Mouse (Mus musculus) MEL (cell line): ENCODE measurements around the gene Gm43720. TPM values are rescaled to one million over a fixed set of nuclear protein-coding genes. Genes with fewer than 3 reads are reported as not detected.

Experiments used
- DNase-seq: peaks from one replicate; pipeline ENCODE4 v3.0.0; 2011; ENCODE audit warnings: low read depth, low spot score
- H3K27ac ChIP-seq: 2 replicates; pipeline ENCODE4 v1.5.1; 2012; ENCODE audit warnings: low read depth, mild to moderate bottlenecking, control low read depth, low read length, moderate library complexity; ENCODE audit not compliant: control insufficient read depth
- H3K27me3 ChIP-seq, 2 experiments: fragments of 150-350 bp in 1 of 2; sonication (generic) in 1 of 2; 2 replicates each; pipeline ENCODE4 v1.6.1; 2012; ENCODE audit warnings: low read length in 2 of 2, mild to moderate bottlenecking in 2 of 2, improper control_type of control experiment in 1 of 2, moderate library complexity in 1 of 2; ENCODE audit not compliant: insufficient read depth in 2 of 2, control insufficient read depth in 1 of 2
- H3K36me3 ChIP-seq, 2 experiments: 2 replicates each; pipeline ENCODE4 v1.6.1; 2012 to 2014; ENCODE audit warnings: low read length in 2 of 2, improper control_type of control experiment in 1 of 2, inconsistent platforms in 1 of 2, mild to moderate bottlenecking in 1 of 2; ENCODE audit not compliant: insufficient read depth in 2 of 2, control insufficient read depth in 1 of 2
- H3K4me1 ChIP-seq, 2 experiments: fragments of 150-350 bp in 1 of 2; sonication (generic) in 1 of 2; 2 replicates each; pipeline ENCODE4 v1.6.1; 2012; ENCODE audit warnings: low read length in 2 of 2, improper control_type of control experiment in 1 of 2, mild to moderate bottlenecking in 1 of 2; ENCODE audit not compliant: insufficient read depth in 2 of 2, control insufficient read depth in 1 of 2
- H3K4me3 ChIP-seq, 2 experiments: fragments of 150-350 bp in 1 of 2; sonication (generic) in 1 of 2; 2 replicates each; pipeline ENCODE4 v1.5.1; 2012; ENCODE audit warnings: low read depth in 2 of 2, low read length in 2 of 2, mild to moderate bottlenecking in 2 of 2, moderate library complexity in 2 of 2, control low read depth in 1 of 2, improper control_type of control experiment in 1 of 2; ENCODE audit not compliant: control insufficient read depth in 1 of 2, insufficient read depth in 1 of 2
- H3K79me2 ChIP-seq: 2 replicates; pipeline ENCODE4 v1.6.1; 2012; ENCODE audit warnings: mild to moderate bottlenecking, low read length, moderate library complexity; ENCODE audit not compliant: control insufficient read depth, poor library complexity, insufficient read depth
- H3K9ac ChIP-seq: 2 replicates; pipeline ENCODE4 v1.6.1; 2012; ENCODE audit warnings: low read depth, mild to moderate bottlenecking, control low read depth, low read length, moderate library complexity; ENCODE audit not compliant: control insufficient read depth, poor library complexity, severe bottlenecking
- H3K9me3 ChIP-seq: fragments of 150-350 bp; sonication (generic); replicated peaks from 2 replicates; pipeline ENCODE4 v1.6.1; 2012; ENCODE audit warnings: mild to moderate bottlenecking, low read length, improper control_type of control experiment, moderate library complexity; ENCODE audit not compliant: insufficient read depth
- BHLHE40 ChIP-seq: IDR thresholded peaks from 2 replicates; pipeline ENCODE4 v1.6.1; 2012; ENCODE audit warnings: low read depth, mild to moderate bottlenecking, inconsistent platforms, low read length, improper control_type of control experiment, borderline replicate concordance
- CHD1 ChIP-seq: IDR thresholded peaks from 2 replicates; pipeline ENCODE4 v1.6.1; 2012; ENCODE audit warnings: low read depth, mild to moderate bottlenecking, inconsistent platforms, low read length, improper control_type of control experiment
- CHD2 ChIP-seq: IDR thresholded peaks from 2 replicates; pipeline ENCODE4 v1.6.1; 2011; ENCODE audit warnings: low read length, improper control_type of control experiment
- EP300 ChIP-seq, 2 experiments: IDR thresholded peaks; 2 replicates each; pipeline ENCODE4 v1.6.1; 2011; ENCODE audit warnings: improper control_type of control experiment in 2 of 2, low read length in 2 of 2, low read depth in 1 of 2, mild to moderate bottlenecking in 1 of 2
- ETS1 ChIP-seq: IDR thresholded peaks from 2 replicates; pipeline ENCODE4 v1.6.1; 2012; ENCODE audit warnings: low read depth, mild to moderate bottlenecking, inconsistent platforms, low read length, improper control_type of control experiment, moderate library complexity
- GABPA ChIP-seq: IDR thresholded peaks from 2 replicates; pipeline ENCODE4 v1.6.1; 2012; ENCODE audit warnings: low read depth, mild to moderate bottlenecking, inconsistent platforms, low read length, improper control_type of control experiment, moderate library complexity
- JUND ChIP-seq: IDR thresholded peaks from 2 replicates; pipeline ENCODE4 v1.6.1; 2011; ENCODE audit warnings: low read depth, mild to moderate bottlenecking, improper control_type of control experiment, low read length
- MAFK ChIP-seq: IDR thresholded peaks from 2 replicates; pipeline ENCODE4 v1.6.1; 2011; ENCODE audit warnings: low read depth, mild to moderate bottlenecking, low read length, improper control_type of control experiment, borderline replicate concordance
- MAX ChIP-seq: IDR thresholded peaks from 2 replicates; pipeline ENCODE4 v1.6.1; 2011; ENCODE audit warnings: low read length, improper control_type of control experiment
- MYB ChIP-seq: IDR thresholded peaks from 2 replicates; pipeline ENCODE4 v1.6.1; 2011; ENCODE audit warnings: mild to moderate bottlenecking, low read depth, low read length, improper control_type of control experiment
- NRF1 ChIP-seq: IDR thresholded peaks from 2 replicates; pipeline ENCODE4 v1.6.1; 2014; ENCODE audit warnings: low read depth, mild to moderate bottlenecking, inconsistent platforms, low read length, improper control_type of control experiment, moderate library complexity; ENCODE audit not compliant: poor library complexity, insufficient read depth, severe bottlenecking
- POLR2A ChIP-seq, 2 experiments: IDR thresholded peaks; 2 replicates each; pipeline ENCODE4 v1.6.1; 2011 to 2012; ENCODE audit warnings: low read length in 2 of 2, mild to moderate bottlenecking in 2 of 2, control low read depth in 1 of 2, improper control_type of control experiment in 1 of 2, low read depth in 1 of 2, moderate library complexity in 1 of 2; ENCODE audit not compliant: control insufficient read depth in 1 of 2, insufficient read depth in 1 of 2, poor library complexity in 1 of 2
- POLR2AphosphoS2 ChIP-seq: IDR thresholded peaks from 2 replicates; pipeline ENCODE4 v1.6.1; 2011; ENCODE audit warnings: low read length, improper control_type of control experiment
- POLR2AphosphoS5 ChIP-seq: IDR thresholded peaks from 2 replicates; pipeline ENCODE4 v1.6.1; 2012; ENCODE audit warnings: low read depth, borderline replicate concordance, mild to moderate bottlenecking, inconsistent platforms, low read length, moderate library complexity, mixed read lengths
- SMC3 ChIP-seq: IDR thresholded peaks from 2 replicates; pipeline ENCODE4 v1.6.1; 2011; ENCODE audit warnings: low read depth, low read length, improper control_type of control experiment
- TBP ChIP-seq: IDR thresholded peaks from 2 replicates; pipeline ENCODE4 v1.8.0; 2011; ENCODE audit warnings: low read depth, low read length, improper control_type of control experiment
- TCF12 ChIP-seq: IDR thresholded peaks from 2 replicates; pipeline ENCODE4 v1.6.1; 2014; ENCODE audit warnings: low read depth, mild to moderate bottlenecking, inconsistent platforms, low read length, improper control_type of control experiment, moderate library complexity
- USF2 ChIP-seq, 2 experiments: IDR thresholded peaks; 2 replicates each; pipeline ENCODE4 v1.6.1; 2011 to 2012; ENCODE audit warnings: improper control_type of control experiment in 2 of 2, low read length in 2 of 2, borderline replicate concordance in 1 of 2, inconsistent platforms in 1 of 2, low read depth in 1 of 2, mild to moderate bottlenecking in 1 of 2; ENCODE audit not compliant: insufficient read depth in 1 of 2
- ZKSCAN1 ChIP-seq: IDR thresholded peaks from 2 replicates; pipeline ENCODE4 v1.6.1; 2012; ENCODE audit warnings: low read depth, mild to moderate bottlenecking, inconsistent platforms, low read length, improper control_type of control experiment, moderate library complexity
- ZMIZ1 ChIP-seq: IDR thresholded peaks from 2 replicates; pipeline ENCODE4 v1.6.1; 2012; ENCODE audit warnings: low read depth, mild to moderate bottlenecking, inconsistent platforms, low read length, improper control_type of control experiment, moderate library complexity
- polyA plus RNA-seq, 2 experiments: library from polyadenylated mRNA; stranded (reverse) in 1 of 2; unstranded in 1 of 2; fragments of >175 nt in 1 of 2; fragments of >200 nt in 1 of 2; gene quantifications; 2 replicates each; pipeline versions ENCODE4 v1.2.1 to v1.2.4; 2012; ENCODE audit warnings: low replicate concordance in 2 of 2, low read depth in 1 of 2; ENCODE audit not compliant: insufficient read length in 2 of 2, insufficient read depth in 1 of 2, missing spikeins in 1 of 2
- total RNA-seq: library from RNA; depleted of rRNA; stranded (reverse); fragments of 300-350 nt; gene quantifications from 2 replicates; pipeline ENCODE4 v1.2.3, GENCODE M21; 2012

The Gm43720 gene
- total and polyA plus RNA-seq, 3 experiments, result not detected

DNA sequence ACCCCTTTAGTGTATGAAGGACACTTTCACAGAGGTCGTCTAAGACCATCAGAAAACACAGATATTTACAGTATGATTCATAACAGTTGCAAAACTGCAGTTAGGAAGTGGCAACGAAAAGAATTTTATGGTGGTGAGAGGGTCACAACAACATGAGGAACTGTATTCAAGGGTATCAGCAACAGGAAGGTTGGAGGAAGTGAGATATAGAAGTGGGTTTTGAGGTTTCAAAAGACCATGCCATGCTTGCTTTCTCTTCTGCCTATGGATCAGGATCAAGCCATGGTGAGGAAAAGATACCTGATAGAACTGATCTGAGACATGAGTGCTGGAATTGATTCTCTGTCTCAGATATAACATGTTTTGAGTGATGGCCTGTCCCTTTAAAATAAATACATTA is 52.4 kb downstream of the Gm43720 start (continued):
- TF ChIP-seq TCF12, result peak; percentile 98
- TF ChIP-seq POLR2AphosphoS5, result no peak
- no peak for TF ChIP-seq TBP
- TF ChIP-seq EP300 (IDR thresholded peaks at IDR 0.05; ENCODE audit: low read depth in 1 of 2, low read length in 2 of 2), result peak; percentile 99 to 100
- peak; percentile 34; the same call in 1 of the 2 replicates for TF ChIP-seq CHD2
- no peak for TF ChIP-seq SMC3
- TF ChIP-seq, all 39 proteins: peak for 18

DNA sequence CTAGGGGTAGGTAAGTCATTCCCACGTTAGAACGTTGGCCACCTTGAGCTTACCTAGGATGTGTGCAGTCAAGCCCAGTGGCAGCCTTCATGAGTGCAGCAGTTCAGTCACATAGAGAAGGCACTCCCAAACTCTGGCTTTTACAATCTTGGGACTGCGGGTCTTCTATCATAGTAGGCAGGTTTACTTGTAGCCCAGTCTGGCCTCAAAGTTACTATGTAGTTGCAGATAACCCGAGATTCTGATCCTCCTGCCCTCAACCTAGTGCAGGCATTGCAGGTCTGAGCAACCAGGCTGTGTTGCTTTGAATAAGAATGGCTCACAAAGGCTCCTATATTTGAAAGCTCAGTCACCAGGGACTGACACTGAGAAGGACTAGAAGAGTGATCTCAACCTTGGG is 53.3 kb downstream of the Gm43720 start:
- H3K4me3 ChIP-seq, result no peak overlapping the region
- H3K27ac ChIP-seq, result peak overlapping the region; percentile 14; the same call in 1 of the 2 replicates
- DNase-seq, result peak; percentile 38
- no peaks in the 10 kb centered on the region for H3K9me3 ChIP-seq
- H3K9ac ChIP-seq, result no peak overlapping the region
- peaks cover 0 to 19% of the 10 kb centered on the region in 2 experiments; a peak in 2 of 4 replicates for H3K36me3 ChIP-seq
- H3K4me1 ChIP-seq, result peaks cover 10 to 19% of the 10 kb centered on the region in 2 experiments
- TF ChIP-seq MAX (no peak), ZKSCAN1 (no peak), GABPA (no peak)
- H3K27me3 ChIP-seq, result no peaks in the 10 kb centered on the region
- H3K79me2 ChIP-seq, result no peaks in the 10 kb centered on the region

DNA sequence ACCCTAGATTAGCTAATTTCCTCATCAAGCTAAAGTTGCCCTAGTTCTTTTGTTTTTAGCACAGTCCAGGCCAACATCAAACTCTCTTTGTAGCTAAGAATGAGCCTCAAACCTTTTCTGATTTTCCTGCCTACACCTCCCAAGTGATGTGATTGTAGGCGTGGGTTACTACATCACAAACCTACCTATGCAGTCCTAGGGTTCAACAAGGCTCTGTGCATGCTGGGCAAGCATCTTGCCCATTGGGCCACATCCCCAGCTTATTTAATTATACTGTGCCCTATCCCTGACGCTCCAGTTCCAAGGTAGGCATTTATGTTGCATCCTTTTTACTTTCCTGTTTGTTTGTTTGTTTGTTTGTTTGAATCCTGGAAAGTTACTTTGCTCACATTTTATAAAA is 54.1 kb downstream of the Gm43720 start, which contains the start of gene Nxpe5:
Nxpe5 (plus strand) TSS at position 199 of the 400 bp plus-strand sequence.
- DNase-seq, result no peak
- H3K4me3 ChIP-seq, result no peak within 1 kb of the TSS
- peak within 1 kb of the TSS; percentile 14; the same call in 1 of the 2 replicates for H3K27ac ChIP-seq
- no peaks in the 10 kb centered on the region for H3K9me3 ChIP-seq
- H3K27me3 ChIP-seq, result no peaks in the 10 kb centered on the region
- peaks cover 10 to 19% of the 10 kb centered on the region in 2 experiments for H3K4me1 ChIP-seq
- TF ChIP-seq ETS1, result no peak
- TF ChIP-seq ZKSCAN1, result no peak
- no peak for TF ChIP-seq POLR2AphosphoS2
- TF ChIP-seq MYB, result no peak
- TF ChIP-seq JUND, result no peak
- TF ChIP-seq SMC3, result no peak
- no peak for TF ChIP-seq POLR2A (IDR thresholded peaks at IDR 0.05; ENCODE audit: control insufficient read depth in 1 of 2, insufficient read depth in 1 of 2, low read depth in 1 of 2, low read length in 2 of 2, poor library complexity in 1 of 2)
- no peak for TF ChIP-seq BHLHE40
- no peak for TF ChIP-seq ZMIZ1
- TF ChIP-seq USF2 (IDR thresholded peaks at IDR 0.05; ENCODE audit: borderline replicate concordance in 1 of 2, insufficient read depth in 1 of 2, low read depth in 1 of 2, low read length in 2 of 2), result no peak
- no peak for TF ChIP-seq CHD1
- TF ChIP-seq NRF1, result no peak
- TF ChIP-seq MAFK, result no peak
- H3K9ac ChIP-seq, result no peak within 1 kb of the TSS
- H3K36me3 ChIP-seq, result peaks cover 0 to 19% of the 10 kb centered on the region in 2 experiments; a peak in 2 of 4 replicates
- no peaks in the 10 kb centered on the region for H3K79me2 ChIP-seq
